Mouse (Mus musculus): Measurements from ENCODE around the gene Elavl3. TPM values are rescaled to one million over a fixed set of nuclear protein-coding genes. Genes with fewer than 3 reads are reported as not detected.
A peak's percentile ranks its signal among the peaks of the same experiment; 100 is the strongest.
"Not testable (repeated sequence)": the region's sequence is repeated elsewhere in the genome, so short reads cannot be mapped to it uniquely, and the experiment has no call there.

Gene Elavl3
- polyA plus RNA-seq, 1 experiment from 2014 or later: 0.12 TPM

- Histone ChIP-seq H3K9ac (ENCODE audit: low read depth, low read length) (no peak overlapping the region), H3K4me3 (replicated peaks; ENCODE audit: low read depth, low read length) (no peak overlapping the region), H3K4me1 (replicated peaks; ENCODE audit: insufficient read depth, low read length) (no peaks in the 10 kb centered on the region), H3K36me3 (ENCODE audit: insufficient read depth, low read length) (no peaks in the 10 kb centered on the region), H3K27ac (no peak overlapping the region), H3K9me3 (replicated peaks; ENCODE audit: low read length) (no peaks in the 10 kb centered on the region), H3K4me2 (ENCODE audit: low read length) (no peak overlapping the region), H3K27me3 (ENCODE audit: insufficient read depth, low read length) (no peaks in the 10 kb centered on the region)
- DNase-seq (ENCODE audit: low spot score): no peak
- no peak for ATAC-seq (replicated peaks; ENCODE audit: low FRiP score, low read depth)
- WGBS: 94% methylated on average over 7 of the region's 7 CpGs
- no peak for TF ChIP-seq CTCF (IDR thresholded peaks at IDR 0.05; ENCODE audit: low read depth)
Measured at GRCm38 (mm10) chr9:22089281-22089680, 37.5 kb upstream of the Elavl3 start.

GRCm38 (mm10) chr9:22087034-22087618, 35.3 kb upstream of the Elavl3 start:
- no peak overlapping the region for H3K9ac ChIP-seq (ENCODE audit: low read depth, low read length)

GRCm38 (mm10) chr9:22086012-22086411, 34.2 kb upstream of the Elavl3 start:
- DNase-seq (ENCODE audit: low spot score) (peak; percentile 56), ATAC-seq (replicated peaks; ENCODE audit: low FRiP score, low read depth) (no peak)
- Histone ChIP-seq H3K9me3 (replicated peaks; ENCODE audit: low read length) (no peaks in the 10 kb centered on the region), H3K4me1 (replicated peaks; ENCODE audit: insufficient read depth, low read length) (no peaks in the 10 kb centered on the region), H3K4me3 (replicated peaks; ENCODE audit: low read depth, low read length) (peak overlapping the region; percentile 67), H3K9ac (ENCODE audit: low read depth, low read length) (peak overlapping the region; percentile 63), H3K27me3 (ENCODE audit: insufficient read depth, low read length) (no peaks in the 10 kb centered on the region), H3K36me3 (ENCODE audit: insufficient read depth, low read length) (no peaks in the 10 kb centered on the region), H3K4me2 (ENCODE audit: low read length) (peak overlapping the region; percentile 64), H3K27ac (peak overlapping the region; percentile 77)
- WGBS: 51% methylated on average over 6 of the region's 6 CpGs
- TF ChIP-seq CTCF (IDR thresholded peaks at IDR 0.05; ENCODE audit: low read depth): no peak

More at GRCm38 (mm10) chr9:22087034-22087618, 35.3 kb upstream of the Elavl3 start:
- H3K4me3 ChIP-seq (replicated peaks; ENCODE audit: low read depth, low read length): no peak overlapping the region
- no peaks in the 10 kb centered on the region for H3K36me3 ChIP-seq (ENCODE audit: insufficient read depth, low read length)
- H3K27me3 ChIP-seq (ENCODE audit: insufficient read depth, low read length): no peaks in the 10 kb centered on the region
- ATAC-seq (replicated peaks; ENCODE audit: low FRiP score, low read depth) (no peak), DNase-seq (ENCODE audit: low spot score) (no peak)
- H3K27ac ChIP-seq: no peak overlapping the region
- TF ChIP-seq CTCF (IDR thresholded peaks at IDR 0.05; ENCODE audit: low read depth): no peak
- H3K4me2 ChIP-seq (ENCODE audit: low read length): no peak overlapping the region
- H3K9me3 ChIP-seq (replicated peaks; ENCODE audit: low read length): no peaks in the 10 kb centered on the region
- H3K4me1 ChIP-seq (replicated peaks; ENCODE audit: insufficient read depth, low read length): no peaks in the 10 kb centered on the region
- WGBS: 86% methylated on average over 2 of the region's 2 CpGs

GRCm38 (mm10) chr9:22085022-22085834, 33.4 kb upstream of the Elavl3 start, which contains the start of gene Ecsit:
TSS of gene Ecsit (minus strand) at chr9:22085438.
- Histone ChIP-seq H3K4me1 (replicated peaks; ENCODE audit: insufficient read depth, low read length) (no peaks in the 10 kb centered on the region), H3K27ac (peak within 1 kb of the TSS; percentile 77), H3K36me3 (ENCODE audit: insufficient read depth, low read length) (0 out of 2 replicates have a peak, but pooled peaks cover 1% of the 10 kb centered on the region), H3K9me3 (replicated peaks; ENCODE audit: low read length) (no peaks in the 10 kb centered on the region), H3K4me3 (replicated peaks; ENCODE audit: low read depth, low read length) (peak within 1 kb of the TSS; percentile 67), H3K4me2 (ENCODE audit: low read length) (peak within 1 kb of the TSS; percentile 64), H3K9ac (ENCODE audit: low read depth, low read length) (peak within 1 kb of the TSS; percentile 63), H3K27me3 (ENCODE audit: insufficient read depth, low read length) (no peaks in the 10 kb centered on the region)
- DNase-seq (ENCODE audit: low spot score) (peak; percentile 99), ATAC-seq (replicated peaks; ENCODE audit: low FRiP score, low read depth) (peak; percentile 98)
- TF ChIP-seq CTCF (IDR thresholded peaks at IDR 0.05; ENCODE audit: low read depth): no peak
- WGBS: under 1% methylated on average over 48 of the region's 48 CpGs

GRCm38 (mm10) chr9:22084667-22085021, 32.8 kb upstream of the Elavl3 start:
- 28% methylated on average over 4 of the region's 4 CpGs for WGBS
- Histone ChIP-seq H3K27me3 (ENCODE audit: insufficient read depth, low read length) (no peaks in the 10 kb centered on the region), H3K9me3 (replicated peaks; ENCODE audit: low read length) (no peaks in the 10 kb centered on the region), H3K4me3 (replicated peaks; ENCODE audit: low read depth, low read length) (peak overlapping the region; percentile 67), H3K9ac (ENCODE audit: low read depth, low read length) (peak overlapping the region; percentile 63), H3K4me1 (replicated peaks; ENCODE audit: insufficient read depth, low read length) (no peaks in the 10 kb centered on the region), H3K4me2 (ENCODE audit: low read length) (peak overlapping the region; percentile 64), H3K36me3 (ENCODE audit: insufficient read depth, low read length) (0 out of 2 replicates have a peak, but pooled peaks cover 4% of the 10 kb centered on the region), H3K27ac (peak overlapping the region; percentile 77)
- ATAC-seq (replicated peaks; ENCODE audit: low FRiP score, low read depth) (no peak), DNase-seq (ENCODE audit: low spot score) (no peak)
- no peak for TF ChIP-seq CTCF (IDR thresholded peaks at IDR 0.05; ENCODE audit: low read depth)

GRCm38 (mm10) chr9:22076223-22076622, 24.4 kb upstream of the Elavl3 start:
- Histone ChIP-seq H3K27me3 (ENCODE audit: insufficient read depth, low read length) (no peaks in the 10 kb centered on the region), H3K9me3 (replicated peaks; ENCODE audit: low read length) (no peaks in the 10 kb centered on the region), H3K4me2 (ENCODE audit: low read length) (no peak overlapping the region), H3K9ac (ENCODE audit: low read depth, low read length) (no peak overlapping the region), H3K36me3 (ENCODE audit: insufficient read depth, low read length) (peaks cover 22% of the 10 kb centered on the region), H3K4me1 (replicated peaks; ENCODE audit: insufficient read depth, low read length) (no peaks in the 10 kb centered on the region), H3K27ac (no peak overlapping the region), H3K4me3 (replicated peaks; ENCODE audit: low read depth, low read length) (no peak overlapping the region)
- ATAC-seq (replicated peaks; ENCODE audit: low FRiP score, low read depth): no peak
- 92% methylated on average over 23 of the region's 23 CpGs for WGBS
- no peak for TF ChIP-seq CTCF (IDR thresholded peaks at IDR 0.05; ENCODE audit: low read depth)
- DNase-seq (ENCODE audit: low spot score): no peak

GRCm38 (mm10) chr9:22075778-22076177, 24.0 kb upstream of the Elavl3 start:
- 89% methylated on average over 3 of the region's 5 CpGs for WGBS
- not testable (repeated sequence) for H3K9me3 ChIP-seq (replicated peaks; ENCODE audit: low read length); H3K4me1 ChIP-seq (replicated peaks; ENCODE audit: insufficient read depth, low read length); H3K27me3 ChIP-seq (ENCODE audit: insufficient read depth, low read length); H3K4me2 ChIP-seq (ENCODE audit: low read length); H3K4me3 ChIP-seq (replicated peaks; ENCODE audit: low read depth, low read length); ATAC-seq (replicated peaks; ENCODE audit: low FRiP score, low read depth); DNase-seq (ENCODE audit: low spot score); H3K27ac ChIP-seq; H3K9ac ChIP-seq (ENCODE audit: low read depth, low read length)
- H3K36me3 ChIP-seq (ENCODE audit: insufficient read depth, low read length): peaks cover 22% of the 10 kb centered on the region
